Mouse (Mus musculus) left cerebral cortex, postnatal 10 days (tissue): ENCODE measurements around the gene Pigu. TPM values are rescaled to one million over a fixed set of nuclear protein-coding genes. Genes with fewer than 3 reads are reported as not detected.
A peak's percentile ranks its signal among the peaks of the same experiment; 100 is the strongest.

ENCODE experiments used
- DNase-seq, 2 experiments: peaks; one replicate each; pipeline ENCODE4 v3.0.0; 2021 to 2022; ENCODE audit warnings: low spot score in 2 of 2, mixed read lengths in 1 of 2; ENCODE audit errors: extremely low spot score in 1 of 2
- intact Hi-C: fragments of 180-260 bp; cut with DNase I; formaldehyde crosslinking; loops from one replicate; pipeline ENCODE4 v1.15.1; 2025
- total RNA-seq, 2 experiments: library from RNA; stranded (reverse); gene quantifications; 2 replicates each; pipeline ENCODE4 v1.2.3; 2021

Gene Pigu
- total RNA-seq, 2 experiments from 2014 or later, result 31.1 to 32.2 TPM

- DNase-seq, result peak in 1 of 2 experiments; percentile 45
- intact Hi-C loops, result no loop called here
Observed at GRCm38 (mm10) chr2:155308936-155309592, 48.2 kb downstream of the Pigu start.

GRCm38 (mm10) chr2:155299563-155299962 lies 57.7 kb downstream of the Pigu start:
- DNase-seq, result no peak
- intact Hi-C loops, result no loop called here

- DNase-seq, result no peak
- intact Hi-C loops, result no loop called here
Observed at GRCm38 (mm10) chr2:155295453-155295852, 61.8 kb downstream of the Pigu start.

- intact Hi-C loops, result no loop called here
- DNase-seq, result no peak
Observed at GRCm38 (mm10) chr2:155293946-155294345, 63.3 kb downstream of the Pigu start.

- DNase-seq, result no peak
- intact Hi-C loops, result no loop called here
Observed at GRCm38 (mm10) chr2:155293382-155293781, 63.8 kb downstream of the Pigu start.

GRCm38 (mm10) chr2:155290066-155290465 lies 67.2 kb downstream of the Pigu start:
- no peak for DNase-seq
- intact Hi-C loops, result no loop called here

GRCm38 (mm10) chr2:155287456-155288250 lies 69.6 kb downstream of the Pigu start:
- intact Hi-C loops, result no loop called here
- DNase-seq, result no peak

GRCm38 (mm10) chr2:155285744-155286143 lies 71.5 kb downstream of the Pigu start:
- no peak for DNase-seq
- intact Hi-C loops, result no loop called here

GRCm38 (mm10) chr2:155284647-155285046 lies 72.6 kb downstream of the Pigu start:
- intact Hi-C loops, result no loop called here
- DNase-seq, result peak in 1 of 2 experiments; percentile 52

- intact Hi-C loops, result no loop called here
- peak in 1 of 2 experiments; percentile 33 for DNase-seq
Observed at GRCm38 (mm10) chr2:155283793-155284192, 73.4 kb downstream of the Pigu start.

GRCm38 (mm10) chr2:155280116-155280515 lies 77.1 kb downstream of the Pigu start:
- intact Hi-C loops, result no loop called here
- no peak for DNase-seq

GRCm38 (mm10) chr2:155279163-155279562 lies 78.1 kb downstream of the Pigu start:
- intact Hi-C loops, result loop anchor here (5.0 kb wide), 1 partner anchor 103 kb away; the partner anchor contains the start of gene Trp53inp2
- DNase-seq, result no peak

GRCm38 (mm10) chr2:155278361-155278760 lies 78.9 kb downstream of the Pigu start:
- intact Hi-C loops, result loop anchor here (5.0 kb wide), 1 partner anchor 104 kb away; the partner anchor contains the start of gene Trp53inp2
- DNase-seq, result peak in 1 of 2 experiments; percentile 42

- intact Hi-C loops, result loop anchor here (5.0 kb wide), 1 partner anchor 105 kb away; the partner anchor contains the start of gene Trp53inp2
- peak in 1 of 2 experiments; percentile 34 for DNase-seq
Observed at GRCm38 (mm10) chr2:155277721-155278120, 79.5 kb downstream of the Pigu start.

- DNase-seq, result peak in 1 of 2 experiments; percentile 79
- intact Hi-C loops, result loop anchor here (5.0 kb wide), 1 partner anchor 106 kb away; the partner anchor contains the start of gene Trp53inp2
Observed at GRCm38 (mm10) chr2:155276621-155277175, 80.5 kb downstream of the Pigu start.

- intact Hi-C loops, result loop anchor here (5.0 kb wide), 1 partner anchor 106 kb away; the partner anchor contains the start of gene Trp53inp2
- DNase-seq, result peak; percentile 98 to 99
Observed at GRCm38 (mm10) chr2:155276195-155276594, 81.0 kb downstream of the Pigu start, which contains the start of gene Map1lc3a. Gene Map1lc3a (plus strand): TSS chr2:155276297.

- intact Hi-C loops, result no loop called here
- DNase-seq, result no peak
Observed at GRCm38 (mm10) chr2:155273603-155274002, 83.6 kb downstream of the Pigu start.

- intact Hi-C loops, result no loop called here
Observed at GRCm38 (mm10) chr2:155272396-155273170, 84.6 kb downstream of the Pigu start.

GRCm38 (mm10) chr2:155271957-155272356 lies 85.3 kb downstream of the Pigu start:
- intact Hi-C loops, result no loop called here
- no peak for DNase-seq

More at GRCm38 (mm10) chr2:155272396-155273170, 84.6 kb downstream of the Pigu start:
- no peak for DNase-seq
